Mouse (Mus musculus): ENCODE measurements around the gene Phc1. TPM values are rescaled to one million over a fixed set of nuclear protein-coding genes. Genes with fewer than 3 reads are reported as not detected.

Phc1 gene
- polyA plus RNA-seq, 1 experiment from 2014 or later, result 19.8 TPM

DNA sequence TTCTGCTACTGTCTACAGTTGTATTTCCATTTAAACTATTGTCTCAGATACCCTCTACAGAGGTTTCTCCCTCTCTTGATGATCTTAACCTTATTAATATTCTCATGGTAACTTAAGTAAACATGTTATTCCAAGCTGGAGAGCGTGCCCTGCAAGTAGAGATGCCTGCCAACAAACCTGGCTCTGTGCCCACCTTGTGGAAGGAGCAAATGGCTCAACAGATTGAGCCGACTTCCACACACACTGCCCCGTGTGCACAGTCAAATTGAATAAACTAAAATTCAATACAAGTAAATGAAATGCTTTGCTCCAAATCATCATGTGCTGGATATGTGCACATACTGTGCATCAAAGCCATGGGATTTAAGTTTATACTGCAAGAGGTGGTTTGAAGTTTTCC is 71.8 kb downstream of the Phc1 start:
- no peak overlapping the region for H3K27ac ChIP-seq (ENCODE audit: low read depth)
- no peaks in the 10 kb centered on the region for H3K27me3 ChIP-seq (replicated peaks; ENCODE audit: control insufficient read depth, insufficient read depth, low read length)
- no peak overlapping the region for H3K4me2 ChIP-seq (ENCODE audit: low read length)
- no peaks in the 10 kb centered on the region for H3K4me1 ChIP-seq (replicated peaks; ENCODE audit: control insufficient read depth, insufficient read depth, low read length)
- H3K36me3 ChIP-seq (ENCODE audit: control insufficient read depth, insufficient read depth, low read length), result no peaks in the 10 kb centered on the region
- ATAC-seq (replicated peaks; ENCODE audit: low FRiP score, low TSS enrichment, low read depth), result no peak
- H3K9ac ChIP-seq (ENCODE audit: low read length), result no peak overlapping the region
- no peak for DNase-seq (ENCODE audit: low spot score)
- H3K4me3 ChIP-seq (ENCODE audit: low read depth, low read length), result no peak overlapping the region
- no peaks in the 10 kb centered on the region for H3K9me3 ChIP-seq (ENCODE audit: control insufficient read depth, low read length)
- WGBS, result 68% methylated on average over 3 of the region's 3 CpGs

Other genes starting within 250 kb of the Phc1 start
- not detected in 2 replicates for gene Klrg1, start 57.7 kb downstream of the Phc1 start, polyA plus RNA-seq (2014; fragmentation: Nextera tagmentation; extraction: Ambion mirVana)
- 123 and 125 TPM in 2 replicates for gene M6pr, start 31.8 kb downstream of the Phc1 start, polyA plus RNA-seq (2014; fragmentation: Nextera tagmentation; extraction: Ambion mirVana)
- 13.1 and 16.7 TPM in 2 replicates for gene Rimklb, start 158.2 kb upstream of the Phc1 start, polyA plus RNA-seq (2014; fragmentation: Nextera tagmentation; extraction: Ambion mirVana)
- gene Mfap5, start 165.3 kb upstream of the Phc1 start, polyA plus RNA-seq (2014; fragmentation: Nextera tagmentation; extraction: Ambion mirVana), result 2.0 and 4.6 TPM in 2 replicates
- gene Aicda, start 213.2 kb upstream of the Phc1 start, polyA plus RNA-seq (2014; fragmentation: Nextera tagmentation; extraction: Ambion mirVana), result 0.12 TPM in 1 of 2 replicates, not detected in the other